Mouse (Mus musculus) bone marrow macrophage, adult 2 months (primary cell): ENCODE measurements around the gene Sugct. TPM values are rescaled to one million over a fixed set of nuclear protein-coding genes. Genes with fewer than 3 reads are reported as not detected.
"Not testable (repeated sequence)": the region's sequence is repeated elsewhere in the genome, so short reads cannot be mapped to it uniquely, and the experiment has no call there.

Experiments
- H3K27ac ChIP-seq: 2 replicates; pipeline ENCODE4 v1.5.1; 2012; ENCODE audit warnings: low read depth, low read length; ENCODE audit not compliant: insufficient read depth
- H3K4me1 ChIP-seq: 2 replicates; pipeline ENCODE4 v1.6.1; 2012; ENCODE audit warnings: low read length; ENCODE audit not compliant: control insufficient read depth, insufficient read depth
- H3K4me3 ChIP-seq: 2 replicates; pipeline ENCODE4 v1.5.1; 2012; ENCODE audit warnings: mild to moderate bottlenecking, low read length, moderate library complexity; ENCODE audit not compliant: insufficient read depth
- CTCF ChIP-seq: IDR thresholded peaks from 2 replicates; pipeline ENCODE4 v1.5.1; 2012; ENCODE audit warnings: low read depth, mild to moderate bottlenecking, low read length, moderate library complexity
- POLR2A ChIP-seq: IDR thresholded peaks from 2 replicates; pipeline ENCODE4 v1.6.1; 2012; ENCODE audit warnings: mild to moderate bottlenecking, low read depth, low read length, borderline replicate concordance
- polyA plus RNA-seq: library from polyadenylated mRNA; stranded (reverse); fragments of >200 nt; gene quantifications from 2 replicates; pipeline ENCODE4 v1.2.4, GENCODE M21; 2012; ENCODE audit not compliant: missing spikeins, insufficient read depth, insufficient read length

Sugct gene
- polyA plus RNA-seq, 1 experiment = 2.4 TPM

DNA sequence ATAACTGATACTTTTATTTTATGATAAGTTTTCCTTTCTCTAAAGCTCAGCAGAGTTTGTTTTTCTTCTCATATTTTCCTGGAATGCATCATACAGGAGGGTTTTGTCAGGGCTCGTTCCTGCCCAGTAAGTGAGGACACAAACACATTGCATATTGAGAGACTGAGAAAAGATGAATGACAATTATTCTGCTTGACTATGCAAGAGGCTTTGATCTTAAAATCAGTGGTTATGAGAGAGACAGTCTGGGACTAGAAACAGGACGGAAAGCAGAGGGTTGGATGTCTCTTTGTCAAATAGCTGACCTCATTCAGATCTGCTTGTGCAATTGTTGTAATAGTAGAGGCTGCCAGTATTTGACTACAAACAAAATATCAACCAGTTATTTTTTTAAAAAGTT, 835.4 kb downstream of the Sugct start:
- Histone ChIP-seq H3K4me1 (no peaks in the 10 kb centered on the region), H3K27ac (no peak overlapping the region), H3K4me3 (no peak overlapping the region)
- no peak for TF ChIP-seq POLR2A
- no peak for TF ChIP-seq CTCF

DNA sequence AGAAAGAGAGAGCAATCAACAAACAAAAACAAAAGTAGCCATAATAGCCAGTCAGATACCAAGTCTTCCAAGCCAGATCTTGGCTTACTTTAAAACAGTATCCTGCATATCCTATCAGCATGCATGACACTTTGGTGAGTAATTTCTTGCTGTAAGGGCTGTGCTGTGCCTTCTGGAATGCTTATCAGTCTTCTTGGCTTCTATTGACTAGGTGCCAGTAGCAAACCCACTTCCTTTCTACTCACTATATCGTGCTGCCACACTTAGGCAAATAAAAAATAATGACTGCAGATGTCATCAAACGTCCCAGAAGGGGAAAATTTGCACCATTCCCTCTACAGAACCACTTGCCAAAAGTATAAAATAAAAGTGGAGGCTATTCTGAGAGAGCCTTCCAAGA, 848.1 kb downstream of the Sugct start:
- Histone ChIP-seq H3K4me1 (no peaks in the 10 kb centered on the region), H3K27ac (no peak overlapping the region), H3K4me3 (no peak overlapping the region)
- no peak for TF ChIP-seq CTCF
- no peak for TF ChIP-seq POLR2A

DNA sequence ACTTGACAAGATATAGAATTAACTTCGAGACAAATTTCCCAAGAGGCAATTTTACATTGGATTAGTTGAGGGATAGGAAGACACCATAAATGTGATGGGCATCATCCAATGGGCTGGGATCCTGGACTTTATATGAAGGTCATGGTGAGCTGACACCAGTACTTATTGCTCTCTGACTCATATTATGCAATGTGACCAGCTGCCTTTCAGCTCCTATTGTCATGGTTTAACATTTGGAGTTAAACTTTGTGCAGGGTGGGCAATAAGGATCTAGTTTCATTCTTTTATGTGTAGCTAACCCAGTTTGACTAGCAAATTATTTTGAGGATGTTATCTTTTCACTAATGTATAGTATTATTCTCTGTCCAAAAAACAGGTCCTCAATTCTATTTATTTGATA, 854.4 kb downstream of the Sugct start:
- H3K27ac ChIP-seq = no peak overlapping the region
- H3K4me3 ChIP-seq = no peak overlapping the region
- TF ChIP-seq CTCF (no peak), POLR2A (no peak)
- no peaks in the 10 kb centered on the region for H3K4me1 ChIP-seq

DNA sequence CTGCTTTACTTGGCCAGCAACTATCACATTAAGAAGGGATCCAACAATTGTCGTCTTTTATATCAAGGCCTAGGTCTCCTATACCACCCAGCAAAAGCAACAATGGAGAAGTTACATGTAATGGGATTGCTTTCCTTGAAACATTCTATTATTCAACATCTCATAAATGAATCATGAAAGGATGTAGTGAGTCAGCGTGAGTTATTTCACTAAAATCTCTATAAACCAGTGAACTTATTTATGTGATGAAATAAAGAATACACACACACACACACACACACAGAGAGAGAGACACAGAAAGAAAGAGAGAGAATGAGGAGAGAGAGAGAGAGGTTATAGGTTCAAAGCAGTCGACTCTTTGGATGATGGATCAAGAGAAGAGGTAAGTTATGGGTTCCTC, 856.9 kb downstream of the Sugct start:
- Histone ChIP-seq H3K4me3 (no peak overlapping the region), H3K27ac (no peak overlapping the region), H3K4me1 (no peaks in the 10 kb centered on the region)
- TF ChIP-seq POLR2A (no peak), CTCF (no peak)

DNA sequence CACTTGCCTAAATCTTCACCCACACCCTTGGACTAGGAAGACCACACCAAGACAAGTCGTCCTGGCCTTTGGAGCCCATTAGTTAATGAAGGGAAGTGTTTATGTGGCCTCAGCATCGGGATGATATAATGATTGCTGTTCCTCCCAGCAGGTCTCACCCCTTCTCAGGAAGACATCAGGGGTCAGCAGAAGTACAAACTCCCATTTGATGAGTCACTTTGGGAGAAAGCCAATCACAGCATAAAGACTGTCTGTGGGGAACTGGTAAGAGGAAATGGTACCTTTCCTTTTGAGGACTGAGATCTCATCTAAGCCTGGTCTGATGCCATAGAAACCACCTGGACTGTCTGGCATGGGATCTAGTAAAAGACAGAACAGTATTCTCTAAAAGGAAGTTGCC, 860.2 kb downstream of the Sugct start:
- Histone ChIP-seq H3K27ac (no peak overlapping the region), H3K4me3 (no peak overlapping the region), H3K4me1 (no peaks in the 10 kb centered on the region)
- TF ChIP-seq CTCF (no peak), POLR2A (no peak)

DNA sequence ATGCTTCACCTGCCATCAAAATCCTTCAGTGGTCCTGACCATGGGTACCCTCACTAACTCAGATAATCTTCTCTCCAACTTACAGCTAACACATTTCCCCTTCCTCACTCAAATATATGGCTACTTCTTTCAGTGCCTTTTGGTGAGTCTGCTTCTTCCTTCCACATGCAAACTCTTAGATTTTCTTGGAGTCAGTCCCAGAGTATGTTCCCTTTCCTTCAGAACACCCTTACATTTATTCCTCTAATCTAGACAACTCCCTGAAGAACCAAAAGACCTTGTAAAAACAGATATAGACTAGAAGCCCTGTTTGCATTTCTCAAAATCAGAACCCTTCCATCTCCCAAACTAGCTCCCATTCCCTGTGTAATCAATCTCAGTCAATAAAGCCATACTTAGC, 862.3 kb downstream of the Sugct start:
- H3K4me1 ChIP-seq = no peaks in the 10 kb centered on the region
- no peak overlapping the region for H3K4me3 ChIP-seq
- H3K27ac ChIP-seq = no peak overlapping the region
- TF ChIP-seq POLR2A = no peak
- TF ChIP-seq CTCF = no peak

DNA sequence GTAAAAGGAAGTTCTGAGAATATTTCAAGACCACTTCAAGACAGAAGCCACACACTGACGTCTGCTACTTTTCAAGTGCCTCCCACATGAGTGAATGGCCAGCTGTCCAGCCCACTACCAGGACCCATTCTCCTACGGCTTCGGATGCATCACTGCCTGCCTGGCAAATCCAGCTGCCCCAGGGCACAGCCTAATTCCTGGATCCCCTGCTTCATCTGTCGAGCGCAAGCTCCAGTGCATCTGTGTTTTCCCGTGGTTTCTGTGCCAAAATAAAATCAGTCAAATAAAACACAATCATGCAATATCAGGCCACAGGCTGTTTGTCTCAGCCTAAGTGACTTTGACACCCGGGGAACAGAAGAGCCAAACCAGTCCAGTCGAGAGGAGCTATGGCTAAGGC, 863.5 kb downstream of the Sugct start:
- no peak overlapping the region for H3K4me3 ChIP-seq
- H3K27ac ChIP-seq = no peak overlapping the region
- TF ChIP-seq CTCF (no peak), POLR2A (no peak)
- no peaks in the 10 kb centered on the region for H3K4me1 ChIP-seq

DNA sequence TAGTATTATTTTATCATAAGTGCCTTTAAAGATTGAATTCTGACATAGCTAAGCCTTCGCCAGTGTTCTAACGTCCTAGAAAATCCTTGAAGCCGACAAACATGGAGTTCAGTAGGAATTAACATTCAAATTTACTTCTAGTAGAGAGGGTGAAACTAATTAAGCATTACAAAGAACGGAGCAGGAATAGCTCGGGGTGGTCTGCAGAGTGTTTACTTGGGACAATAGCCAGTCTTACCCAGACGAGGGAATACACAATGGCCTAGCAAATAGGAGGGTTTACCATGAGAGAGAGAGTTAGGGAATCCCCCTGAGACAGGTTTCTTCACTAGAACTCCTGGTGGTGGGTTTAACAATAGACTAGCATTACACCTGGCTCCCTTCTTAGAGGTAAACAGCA, 865.1 kb downstream of the Sugct start:
- H3K4me1 ChIP-seq, H3K27ac ChIP-seq, H3K4me3 ChIP-seq: not testable (repeated sequence)

DNA sequence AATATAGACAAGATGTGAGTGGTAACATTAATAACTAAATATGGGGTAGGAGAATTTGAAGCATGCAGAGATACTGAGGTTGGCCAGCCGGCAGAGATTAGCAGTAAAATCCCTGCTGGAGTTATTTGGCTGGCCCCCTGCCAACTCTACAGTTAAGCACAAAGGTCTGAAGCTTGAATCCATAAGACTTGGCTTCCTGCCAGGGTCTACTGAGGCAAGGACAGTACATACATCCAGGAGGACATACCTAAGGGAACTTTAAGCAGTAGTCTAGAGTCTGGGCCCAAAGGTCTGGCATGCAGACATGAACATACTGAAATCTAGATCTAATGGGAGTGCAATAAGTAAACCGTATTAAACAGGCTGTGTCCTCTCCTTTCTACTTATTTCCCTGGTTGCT, 865.8 kb downstream of the Sugct start:
- H3K4me1 ChIP-seq = no peaks in the 10 kb centered on the region
- no peak overlapping the region for H3K4me3 ChIP-seq
- H3K27ac ChIP-seq = no peak overlapping the region
- TF ChIP-seq CTCF (no peak), POLR2A (no peak)

DNA sequence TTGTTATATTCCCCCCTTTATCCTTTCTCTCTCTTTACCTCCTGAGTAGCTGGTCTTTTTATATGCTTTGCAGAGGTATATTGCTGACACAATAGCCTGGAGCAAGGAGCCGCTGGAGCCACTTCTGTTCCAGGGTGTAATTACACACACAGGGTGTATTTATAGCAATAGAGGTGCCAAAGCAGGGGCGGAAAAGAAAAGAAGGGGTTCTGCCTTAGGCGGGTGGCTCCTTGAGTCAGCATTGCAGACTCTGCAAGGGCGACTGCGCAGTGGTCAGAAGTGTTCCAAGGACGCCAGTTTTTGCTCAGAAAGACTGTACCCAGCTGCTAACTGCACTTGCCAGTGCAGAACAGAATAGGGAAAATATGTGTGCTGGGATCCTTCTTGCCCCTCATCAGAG, 869.7 kb downstream of the Sugct start:
- no peak for TF ChIP-seq POLR2A
- no peak for TF ChIP-seq CTCF
- Histone ChIP-seq H3K27ac (no peak overlapping the region), H3K4me1 (no peaks in the 10 kb centered on the region), H3K4me3 (no peak overlapping the region)

DNA sequence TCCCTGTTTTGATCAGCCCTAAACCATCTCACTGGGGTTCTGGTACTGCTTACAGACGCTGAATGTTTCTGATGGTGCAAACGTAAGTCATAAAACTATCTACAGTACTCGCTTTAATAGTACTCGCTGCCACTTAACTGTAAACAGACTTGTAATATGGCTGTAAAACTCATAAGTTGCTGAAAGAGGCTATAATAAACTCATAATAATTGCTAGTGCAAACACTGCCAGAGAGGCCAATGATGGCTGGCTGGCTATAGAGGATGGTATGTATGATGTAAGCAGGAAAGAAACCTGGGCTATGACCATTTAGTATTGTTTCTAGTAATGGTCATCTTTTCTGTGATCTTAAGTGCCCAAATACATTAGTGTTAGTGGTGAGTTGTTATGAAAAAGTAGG, 873.6 kb downstream of the Sugct start:
- no peak for TF ChIP-seq CTCF
- TF ChIP-seq POLR2A = no peak
- Histone ChIP-seq H3K4me3 (no peak overlapping the region), H3K4me1 (no peaks in the 10 kb centered on the region), H3K27ac (no peak overlapping the region)
